Mouse (Mus musculus): ENCODE results near the gene Usp45. TPM values are rescaled to one million over a fixed set of nuclear protein-coding genes. Genes with fewer than 3 reads are reported as not detected.
"Not testable (repeated sequence)": the region's sequence is repeated elsewhere in the genome, so short reads cannot be mapped to it uniquely, and the experiment has no call there.

Usp45 gene
- 10.4 and 12.3 TPM in 2 replicates for polyA plus RNA-seq (2014; fragmentation: Nextera tagmentation; extraction: Ambion mirVana)

- DNase-seq (peak; percentile 92), ATAC-seq (ENCODE audit: low FRiP score, low TSS enrichment) (peak; percentile 94)
- H3K9ac ChIP-seq (replicated peaks; ENCODE audit: low read length), result peak within 1 kb of the TSS; percentile 74
- H3K36me3 ChIP-seq (ENCODE audit: control insufficient read depth, insufficient read depth, low read length), result no peaks in the 10 kb centered on the region
- under 1% methylated on average over 17 of the region's 17 CpGs for WGBS
- peak within 1 kb of the TSS; percentile 74 for H3K4me2 ChIP-seq (ENCODE audit: low read length)
- no peaks in the 10 kb centered on the region for H3K27me3 ChIP-seq (ENCODE audit: control insufficient read depth, insufficient read depth, low read length)
- no peaks in the 10 kb centered on the region for H3K9me3 ChIP-seq (ENCODE audit: control insufficient read depth, low read length)
- peak within 1 kb of the TSS; percentile 69 for H3K4me3 ChIP-seq (replicated peaks; ENCODE audit: low read depth, low read length)
- peak within 1 kb of the TSS; percentile 75 for H3K27ac ChIP-seq (replicated peaks; ENCODE audit: low read depth, low read length)
- peaks cover 6% of the 10 kb centered on the region; the same call in 1 of the 2 replicates for H3K4me1 ChIP-seq (ENCODE audit: control insufficient read depth, insufficient read depth, low read length)
Observed at GRCm38 (mm10) chr4:21766863-21767304, at the start of gene Usp45, which contains the start of gene Tstd3. Gene Usp45, plus strand, starts transcription at chr4:21767156. Gene Tstd3, minus strand, starts transcription at chr4:21767212.

GRCm38 (mm10) chr4:21722752-21723334, 44.1 kb upstream of the Usp45 start:
- no peaks in the 10 kb centered on the region for H3K36me3 ChIP-seq (ENCODE audit: control insufficient read depth, insufficient read depth, low read length)
- no peaks in the 10 kb centered on the region for H3K4me1 ChIP-seq (ENCODE audit: control insufficient read depth, insufficient read depth, low read length)
- H3K9ac ChIP-seq (replicated peaks; ENCODE audit: low read length), result no peak overlapping the region
- no peak overlapping the region for H3K27ac ChIP-seq (replicated peaks; ENCODE audit: low read depth, low read length)
- no peak overlapping the region for H3K4me3 ChIP-seq (replicated peaks; ENCODE audit: low read depth, low read length)
- peak; percentile 34 for DNase-seq
- no peak for ATAC-seq (ENCODE audit: low FRiP score, low TSS enrichment)
- H3K27me3 ChIP-seq (ENCODE audit: control insufficient read depth, insufficient read depth, low read length), result no peaks in the 10 kb centered on the region
- H3K9me3 ChIP-seq (ENCODE audit: control insufficient read depth, low read length), result no peaks in the 10 kb centered on the region
- no peak overlapping the region for H3K4me2 ChIP-seq (ENCODE audit: low read length)
- 34% methylated on average over 7 of the region's 7 CpGs for WGBS

DNA sequence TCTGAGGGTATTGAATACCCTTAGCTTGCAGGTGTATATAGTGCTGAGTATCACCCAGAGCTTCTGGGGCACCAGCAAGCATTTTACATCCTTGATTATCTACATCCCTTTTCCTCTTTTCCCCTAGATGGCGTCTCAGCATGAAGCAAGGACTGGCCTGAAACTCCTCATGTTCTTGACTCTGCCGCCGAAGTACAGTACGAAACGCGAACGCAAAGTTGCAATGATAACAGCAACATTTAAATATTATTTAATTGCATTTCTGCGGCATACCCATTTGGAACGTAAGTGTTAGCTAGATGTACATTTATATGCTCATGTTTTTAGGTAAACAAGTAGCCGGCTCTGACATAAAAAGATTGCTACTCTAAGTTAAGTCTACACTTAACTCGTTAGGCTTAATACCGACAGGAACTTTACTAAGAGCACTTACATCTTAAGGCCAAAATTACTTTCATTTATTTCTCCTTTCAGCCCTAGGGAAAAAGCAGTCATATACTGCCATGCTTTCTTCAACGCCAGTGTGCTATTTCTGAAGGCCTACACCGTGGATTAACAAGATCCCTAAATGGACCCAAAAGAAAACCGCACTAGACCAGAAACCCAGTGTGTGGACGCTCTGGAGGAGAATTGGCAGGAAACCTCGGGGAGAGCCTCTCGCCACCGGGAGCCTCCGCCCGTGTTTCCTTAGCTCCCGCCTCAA, 39.9 kb upstream of the Usp45 start:
- peak; percentile 65 for ATAC-seq (ENCODE audit: low FRiP score, low TSS enrichment)
- Histone ChIP-seq H3K36me3 (ENCODE audit: control insufficient read depth, insufficient read depth, low read length) (no peaks in the 10 kb centered on the region), H3K27ac (replicated peaks; ENCODE audit: low read depth, low read length) (peak overlapping the region; percentile 83)

GRCm38 (mm10) chr4:21727615-21728165, 39.3 kb upstream of the Usp45 start, which contains the start of gene Ccnc:
Gene Ccnc, plus strand, starts transcription at chr4:21727701.
- under 1% methylated on average over 37 of the region's 37 CpGs for WGBS

More for the DNA sequence above, 39.9 kb upstream of the Usp45 start:
- WGBS, result 1% methylated on average over 22 of the region's 22 CpGs
- H3K4me3 ChIP-seq (replicated peaks; ENCODE audit: low read depth, low read length), result peak overlapping the region; percentile 80
- H3K9me3 ChIP-seq (ENCODE audit: control insufficient read depth, low read length), result no peaks in the 10 kb centered on the region
- peak overlapping the region; percentile 89 for H3K9ac ChIP-seq (replicated peaks; ENCODE audit: low read length)
- DNase-seq, result peak; percentile 83
- H3K4me2 ChIP-seq (ENCODE audit: low read length), result peak overlapping the region; percentile 72
- peaks cover 10% of the 10 kb centered on the region for H3K4me1 ChIP-seq (ENCODE audit: control insufficient read depth, insufficient read depth, low read length)
- no peaks in the 10 kb centered on the region for H3K27me3 ChIP-seq (ENCODE audit: control insufficient read depth, insufficient read depth, low read length)

GRCm38 (mm10) chr4:21739169-21739568, 27.8 kb upstream of the Usp45 start:
- 96% methylated on average over 4 of the region's 4 CpGs for WGBS
- ATAC-seq (ENCODE audit: low FRiP score, low TSS enrichment), result no peak

More at GRCm38 (mm10) chr4:21727615-21728165, 39.3 kb upstream of the Usp45 start, which contains the start of gene Ccnc:
- peak; percentile 95 for DNase-seq
- Histone ChIP-seq H3K36me3 (ENCODE audit: control insufficient read depth, insufficient read depth, low read length) (peaks cover 1% of the 10 kb centered on the region), H3K27ac (replicated peaks; ENCODE audit: low read depth, low read length) (peak within 1 kb of the TSS; percentile 83), H3K4me3 (replicated peaks; ENCODE audit: low read depth, low read length) (peak within 1 kb of the TSS; percentile 80), H3K9ac (replicated peaks; ENCODE audit: low read length) (peak within 1 kb of the TSS; percentile 89), H3K4me1 (ENCODE audit: control insufficient read depth, insufficient read depth, low read length) (peaks cover 10% of the 10 kb centered on the region), H3K27me3 (ENCODE audit: control insufficient read depth, insufficient read depth, low read length) (no peaks in the 10 kb centered on the region), H3K4me2 (ENCODE audit: low read length) (peak within 1 kb of the TSS; percentile 72), H3K9me3 (ENCODE audit: control insufficient read depth, low read length) (no peaks in the 10 kb centered on the region)
- peak; percentile 96 for ATAC-seq (ENCODE audit: low FRiP score, low TSS enrichment)

GRCm38 (mm10) chr4:21744142-21744541, 22.8 kb upstream of the Usp45 start:
- H3K4me2 ChIP-seq (ENCODE audit: low read length); H3K27me3 ChIP-seq (ENCODE audit: control insufficient read depth, insufficient read depth, low read length); H3K9me3 ChIP-seq (ENCODE audit: control insufficient read depth, low read length); DNase-seq; H3K4me1 ChIP-seq (ENCODE audit: control insufficient read depth, insufficient read depth, low read length); H3K27ac ChIP-seq (replicated peaks; ENCODE audit: low read depth, low read length); H3K4me3 ChIP-seq (replicated peaks; ENCODE audit: low read depth, low read length); ATAC-seq (ENCODE audit: low FRiP score, low TSS enrichment); H3K9ac ChIP-seq (replicated peaks; ENCODE audit: low read length): not testable (repeated sequence)
- 96% methylated on average over 8 of the region's 8 CpGs for WGBS
- peaks cover 35% of the 10 kb centered on the region for H3K36me3 ChIP-seq (ENCODE audit: control insufficient read depth, insufficient read depth, low read length)

More at GRCm38 (mm10) chr4:21739169-21739568, 27.8 kb upstream of the Usp45 start:
- no peak overlapping the region for H3K4me3 ChIP-seq (replicated peaks; ENCODE audit: low read depth, low read length)
- no peaks in the 10 kb centered on the region for H3K4me1 ChIP-seq (ENCODE audit: control insufficient read depth, insufficient read depth, low read length)
- no peaks in the 10 kb centered on the region for H3K27me3 ChIP-seq (ENCODE audit: control insufficient read depth, insufficient read depth, low read length)
- peaks cover 49% of the 10 kb centered on the region for H3K36me3 ChIP-seq (ENCODE audit: control insufficient read depth, insufficient read depth, low read length)
- H3K27ac ChIP-seq (replicated peaks; ENCODE audit: low read depth, low read length), result no peak overlapping the region
- no peaks in the 10 kb centered on the region for H3K9me3 ChIP-seq (ENCODE audit: control insufficient read depth, low read length)
- no peak overlapping the region for H3K4me2 ChIP-seq (ENCODE audit: low read length)
- no peak overlapping the region for H3K9ac ChIP-seq (replicated peaks; ENCODE audit: low read length)
- no peak for DNase-seq

DNA sequence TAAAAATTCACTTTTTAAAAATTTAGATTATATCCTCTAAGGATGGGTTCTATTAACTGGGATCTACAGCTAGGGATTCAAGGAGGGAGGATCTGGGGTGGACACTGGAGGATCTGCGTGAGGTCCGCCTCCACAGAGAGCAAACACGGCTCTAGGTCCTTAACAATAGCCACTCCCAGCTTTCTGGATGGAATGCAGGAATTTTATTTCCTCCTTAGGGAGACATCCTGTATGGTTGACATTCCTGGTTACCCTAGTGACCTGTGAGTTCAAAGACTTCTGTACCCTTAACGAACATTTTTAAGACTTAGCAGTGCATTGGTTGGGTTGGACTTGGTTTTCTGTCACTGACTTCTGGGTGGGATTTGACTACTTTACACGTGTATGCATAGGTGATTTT, 21.2 kb upstream of the Usp45 start:
- peaks cover 33% of the 10 kb centered on the region for H3K36me3 ChIP-seq (ENCODE audit: control insufficient read depth, insufficient read depth, low read length)
- H3K27me3 ChIP-seq (ENCODE audit: control insufficient read depth, insufficient read depth, low read length), result no peaks in the 10 kb centered on the region
- no peak overlapping the region for H3K4me2 ChIP-seq (ENCODE audit: low read length)
- ATAC-seq (ENCODE audit: low FRiP score, low TSS enrichment) (no peak), DNase-seq (no peak)
- H3K4me3 ChIP-seq (replicated peaks; ENCODE audit: low read depth, low read length), result no peak overlapping the region
- H3K9ac ChIP-seq (replicated peaks; ENCODE audit: low read length), result no peak overlapping the region
- H3K9me3 ChIP-seq (ENCODE audit: control insufficient read depth, low read length), result no peaks in the 10 kb centered on the region
- H3K4me1 ChIP-seq (ENCODE audit: control insufficient read depth, insufficient read depth, low read length), result no peaks in the 10 kb centered on the region
- WGBS, result 86% methylated on average over 5 of the region's 5 CpGs
- H3K27ac ChIP-seq (replicated peaks; ENCODE audit: low read depth, low read length), result no peak overlapping the region

- H3K27ac ChIP-seq (replicated peaks; ENCODE audit: low read depth, low read length), result no peak overlapping the region
- H3K36me3 ChIP-seq (ENCODE audit: control insufficient read depth, insufficient read depth, low read length), result peaks cover 19% of the 10 kb centered on the region; the same call in 1 of the 2 replicates
- no peak overlapping the region for H3K9ac ChIP-seq (replicated peaks; ENCODE audit: low read length)
- ATAC-seq (ENCODE audit: low FRiP score, low TSS enrichment) (no peak), DNase-seq (no peak)
- no peaks in the 10 kb centered on the region for H3K4me1 ChIP-seq (ENCODE audit: control insufficient read depth, insufficient read depth, low read length)
- H3K9me3 ChIP-seq (ENCODE audit: control insufficient read depth, low read length), result no peaks in the 10 kb centered on the region
- no peak overlapping the region for H3K4me2 ChIP-seq (ENCODE audit: low read length)
- H3K4me3 ChIP-seq (replicated peaks; ENCODE audit: low read depth, low read length), result no peak overlapping the region
- no peaks in the 10 kb centered on the region for H3K27me3 ChIP-seq (ENCODE audit: control insufficient read depth, insufficient read depth, low read length)
- 73% methylated on average over 4 of the region's 4 CpGs for WGBS
Observed at GRCm38 (mm10) chr4:21755123-21755789, 11.7 kb upstream of the Usp45 start.
